Mouse (Mus musculus) c-Kit-positive CD71-positive TER-119-positive erythroid progenitor cells, embryonic 14.5 days (primary cell): Measurements from ENCODE around the gene Sco1.
A peak's percentile ranks its signal among the peaks of the same experiment; 100 is the strongest.
"Not testable (repeated sequence)": the region's sequence is repeated elsewhere in the genome, so short reads cannot be mapped to it uniquely, and the experiment has no call there.

Source experiments
- DNase-seq: peaks from one replicate; pipeline ENCODE4 v3.0.0-alpha.2; 2013; ENCODE audit warnings: low spot score

Gene Sco1

GRCm38 (mm10) chr11:67085489-67085888, 33.0 kb downstream of the Sco1 start:
- peak; percentile 69 for DNase-seq

DNA sequence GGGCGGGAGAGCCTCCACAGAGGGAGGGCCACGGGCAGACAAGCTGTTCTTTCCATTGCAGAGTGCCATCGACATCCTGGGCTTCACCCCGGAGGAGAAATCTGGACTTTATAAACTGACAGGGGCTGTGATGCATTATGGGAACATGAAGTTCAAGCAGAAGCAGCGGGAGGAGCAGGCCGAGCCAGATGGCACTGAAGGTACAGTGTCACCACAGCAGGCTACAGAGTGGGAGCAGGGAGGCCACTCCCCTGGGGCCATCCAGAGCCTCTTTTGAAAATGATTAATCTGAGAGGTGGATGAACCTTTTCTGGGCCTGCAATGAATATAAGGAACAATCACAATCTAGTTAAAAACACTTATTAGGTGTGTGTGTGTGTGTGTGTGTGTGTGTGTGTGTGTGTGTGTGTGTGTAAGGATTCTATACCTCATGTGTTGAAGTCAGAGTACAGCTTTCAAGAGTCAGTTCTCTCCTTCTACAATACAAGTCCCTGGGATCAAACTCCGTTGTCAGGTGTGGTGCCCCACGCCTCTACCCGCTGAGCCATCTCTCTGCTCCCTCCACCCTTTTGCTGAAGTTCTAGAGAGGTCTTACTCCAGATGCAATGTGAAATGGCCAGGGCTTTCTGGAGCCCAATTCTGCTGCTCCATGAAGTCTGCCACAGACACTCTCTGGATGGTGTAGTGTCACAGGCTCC, 34.1 kb downstream of the Sco1 start:
- no peak for DNase-seq

- DNase-seq = no peak
Measured at GRCm38 (mm10) chr11:67087225-67087624, 34.8 kb downstream of the Sco1 start.

GRCm38 (mm10) chr11:67092354-67092753, 39.9 kb downstream of the Sco1 start:
- not testable (repeated sequence) for DNase-seq

GRCm38 (mm10) chr11:67093201-67093600, 40.7 kb downstream of the Sco1 start:
- no peak for DNase-seq

DNA sequence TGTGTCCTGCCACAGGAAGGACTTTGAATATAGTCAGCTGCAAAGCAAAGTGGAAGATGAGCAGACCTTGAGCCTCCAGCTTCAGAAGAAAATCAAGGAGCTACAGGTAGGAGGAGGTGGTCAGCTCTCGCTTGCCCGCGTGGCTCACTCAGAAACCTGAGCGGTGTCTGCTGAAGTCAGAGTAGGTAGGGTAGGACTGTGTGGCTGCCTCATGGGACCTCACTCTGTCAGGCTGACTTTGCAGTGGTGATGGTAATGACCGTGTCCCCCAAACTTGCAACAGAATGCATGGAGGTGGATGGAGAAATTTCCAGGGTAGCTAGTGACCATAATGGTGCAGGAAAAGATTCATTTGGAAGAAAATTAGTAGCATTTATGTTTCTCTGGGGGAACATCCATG, 41.2 kb downstream of the Sco1 start:
- no peak for DNase-seq

- DNase-seq = no peak
Measured at GRCm38 (mm10) chr11:67094470-67094869, 42.0 kb downstream of the Sco1 start.

DNA sequence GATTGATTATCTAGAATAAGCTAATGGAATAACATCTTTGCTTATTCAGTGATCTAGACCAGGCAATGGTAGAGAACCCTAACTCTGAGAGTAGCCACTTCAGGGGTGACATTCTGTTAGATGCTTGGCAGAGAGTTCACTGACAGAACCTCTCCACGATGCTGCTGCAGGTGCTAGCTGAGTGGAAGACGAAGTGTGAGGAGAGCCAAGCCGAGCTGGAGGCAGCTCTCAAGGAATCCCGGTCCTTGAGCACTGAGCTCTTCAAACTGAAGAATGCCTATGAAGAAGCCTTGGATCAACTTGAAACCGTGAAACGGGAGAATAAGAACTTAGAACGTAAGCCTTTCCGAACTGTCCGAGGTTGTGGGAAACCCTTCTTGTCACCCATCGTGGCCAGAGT, 45.2 kb downstream of the Sco1 start:
- no peak for DNase-seq

DNA sequence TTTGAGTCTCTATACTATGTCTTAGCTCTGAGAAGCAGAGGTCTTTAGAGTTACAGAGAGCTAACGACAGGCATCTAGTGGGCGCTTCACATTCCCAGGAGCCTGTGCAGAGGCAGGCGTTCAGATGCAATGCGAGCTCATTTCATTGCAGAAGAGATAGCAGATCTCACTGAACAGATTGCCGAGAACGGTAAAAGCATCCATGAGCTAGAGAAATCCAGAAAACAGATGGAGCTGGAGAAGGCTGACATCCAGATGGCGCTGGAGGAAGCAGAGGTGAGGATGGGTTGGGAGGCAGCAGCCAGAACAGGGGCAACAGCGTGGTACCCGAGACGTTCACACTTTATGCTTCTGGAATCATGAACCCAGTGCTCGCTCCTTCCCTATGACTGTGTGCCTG, 46.0 kb downstream of the Sco1 start:
- DNase-seq = no peak

DNA sequence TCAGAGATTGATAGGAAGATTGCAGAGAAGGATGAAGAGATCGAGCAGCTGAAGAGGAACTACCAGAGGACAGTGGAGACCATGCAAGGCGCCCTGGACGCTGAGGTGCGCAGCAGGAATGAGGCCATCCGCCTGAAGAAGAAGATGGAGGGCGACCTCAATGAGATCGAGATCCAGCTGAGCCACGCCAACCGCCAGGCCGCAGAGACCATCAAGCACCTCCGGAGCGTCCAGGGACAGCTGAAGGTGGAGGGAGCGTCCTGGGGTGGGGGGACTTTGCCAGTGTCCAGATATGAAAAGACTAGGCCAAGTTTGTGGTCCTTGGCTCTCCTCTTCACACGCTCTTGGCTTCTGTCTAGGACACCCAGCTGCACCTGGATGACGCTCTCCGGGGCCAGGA, 46.8 kb downstream of the Sco1 start:
- no peak for DNase-seq

- peak; percentile 23 for DNase-seq
Measured at GRCm38 (mm10) chr11:67100169-67100568, 47.7 kb downstream of the Sco1 start.

DNA sequence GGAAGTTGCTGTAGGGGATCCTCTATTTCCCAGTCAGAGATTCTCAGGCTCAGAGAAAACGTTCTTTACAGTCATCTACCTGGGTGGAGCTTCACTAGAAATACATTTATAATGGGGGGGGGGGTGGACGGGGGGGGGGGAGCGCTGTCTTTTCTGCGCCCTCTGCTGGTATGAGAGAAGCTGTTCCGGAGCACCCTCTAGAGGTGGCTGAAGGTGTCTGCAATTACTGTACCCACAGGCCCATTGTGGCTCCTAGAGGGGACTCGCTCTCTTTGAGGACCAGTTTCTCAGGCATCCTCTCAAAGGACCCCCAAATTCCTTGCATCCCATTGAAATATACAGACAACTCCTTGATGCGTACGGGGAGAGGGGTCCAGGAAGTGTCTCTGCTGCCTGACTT, 49.2 kb downstream of the Sco1 start:
- no peak for DNase-seq

DNA sequence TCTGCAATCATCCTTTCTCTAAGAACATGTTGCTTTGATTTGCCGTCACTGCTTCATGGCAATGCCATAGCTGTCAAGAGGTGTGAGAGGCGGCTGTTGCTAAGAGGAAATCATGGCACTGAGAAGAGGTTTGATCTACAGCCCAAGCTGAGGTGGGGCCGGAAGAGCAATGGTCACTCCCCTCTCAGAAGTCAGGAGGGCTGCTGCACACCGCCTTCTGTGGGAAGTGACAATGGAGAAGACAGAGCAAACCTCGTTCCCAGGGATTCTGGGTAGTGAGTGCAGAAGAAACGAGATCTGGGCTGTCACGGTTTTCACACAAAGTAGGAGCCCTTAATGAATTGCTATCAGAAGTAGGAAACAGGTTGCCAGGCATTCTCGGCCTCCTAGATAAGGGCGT, 50.8 kb downstream of the Sco1 start:
- DNase-seq = no peak

DNA sequence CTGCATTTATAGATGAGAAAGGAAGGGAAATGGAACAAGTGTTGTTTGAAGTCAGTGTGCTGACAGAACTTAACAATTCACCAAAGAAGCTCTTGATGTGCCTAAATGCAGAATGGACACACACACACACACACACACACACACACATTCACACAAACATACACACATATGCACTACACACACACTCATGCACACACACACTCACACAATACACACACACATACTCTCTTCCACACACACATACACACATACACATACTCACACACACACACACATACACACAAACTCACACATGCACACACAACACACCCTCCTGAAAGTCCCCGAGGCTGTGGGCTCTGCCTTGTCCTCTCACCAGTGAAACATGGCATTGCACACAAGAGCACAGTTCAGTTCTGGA, 51.8 kb downstream of the Sco1 start:
- DNase-seq = no peak

GRCm38 (mm10) chr11:67104714-67105113, 52.2 kb downstream of the Sco1 start:
- no peak for DNase-seq

GRCm38 (mm10) chr11:67105689-67106088, 53.2 kb downstream of the Sco1 start:
- DNase-seq = no peak

DNA sequence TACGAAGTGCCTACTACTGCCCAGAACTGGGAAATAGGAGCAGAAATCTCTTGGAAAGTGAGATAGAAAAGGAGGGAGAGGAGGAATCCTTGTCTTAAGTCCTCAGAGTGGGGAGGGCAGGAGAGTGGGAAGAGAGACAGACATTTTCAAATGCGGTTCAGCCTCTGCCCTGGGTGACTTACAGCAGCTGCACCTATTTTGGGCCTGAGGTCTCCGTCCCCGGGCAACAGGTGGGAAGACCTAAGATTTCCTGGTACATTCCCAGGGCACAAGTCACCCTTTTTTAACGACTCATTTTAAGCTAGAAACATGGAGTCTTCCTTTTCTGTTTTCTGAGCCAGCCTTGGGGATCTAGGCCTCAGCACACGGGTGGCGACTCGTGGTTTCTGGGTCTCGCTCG, 54.5 kb downstream of the Sco1 start:
- DNase-seq = no peak

DNA sequence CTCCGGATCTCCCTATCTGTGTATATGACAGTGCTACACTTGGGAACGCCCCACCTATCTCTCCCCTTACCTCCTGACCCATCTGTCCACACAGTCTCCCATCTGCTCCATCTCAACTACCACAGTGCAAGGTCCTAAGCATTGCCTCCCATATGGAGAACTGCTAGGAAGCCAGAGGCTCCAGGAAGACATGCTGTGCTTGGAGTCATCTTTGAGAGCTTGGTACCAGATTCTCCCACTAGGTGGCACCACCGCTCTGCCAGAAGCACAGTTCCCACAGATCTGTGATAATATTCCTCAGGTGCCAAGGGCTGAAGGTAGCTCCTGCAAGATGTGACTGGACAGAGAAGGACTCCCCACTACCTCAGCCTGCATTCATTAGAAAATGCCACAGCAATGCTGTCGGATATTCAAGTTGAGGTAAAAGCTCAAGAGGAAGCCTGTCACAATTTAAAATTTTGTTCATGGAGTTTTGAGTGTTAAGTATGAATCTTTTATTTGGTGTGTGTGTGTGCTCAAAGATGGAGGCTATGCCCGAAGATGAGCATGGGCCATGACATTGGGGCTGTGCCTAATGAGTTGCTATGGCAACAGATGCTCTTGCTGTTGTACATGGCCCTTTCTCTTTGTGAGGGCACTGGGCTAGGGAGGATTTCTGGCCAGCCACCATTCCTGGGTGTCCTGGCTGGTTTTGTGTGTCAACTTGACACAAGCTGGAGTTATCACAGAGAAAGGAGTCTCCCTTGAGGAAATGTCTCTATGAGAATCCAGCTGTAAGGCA, 57.9 kb downstream of the Sco1 start:
- peak; percentile 21 for DNase-seq

DNA sequence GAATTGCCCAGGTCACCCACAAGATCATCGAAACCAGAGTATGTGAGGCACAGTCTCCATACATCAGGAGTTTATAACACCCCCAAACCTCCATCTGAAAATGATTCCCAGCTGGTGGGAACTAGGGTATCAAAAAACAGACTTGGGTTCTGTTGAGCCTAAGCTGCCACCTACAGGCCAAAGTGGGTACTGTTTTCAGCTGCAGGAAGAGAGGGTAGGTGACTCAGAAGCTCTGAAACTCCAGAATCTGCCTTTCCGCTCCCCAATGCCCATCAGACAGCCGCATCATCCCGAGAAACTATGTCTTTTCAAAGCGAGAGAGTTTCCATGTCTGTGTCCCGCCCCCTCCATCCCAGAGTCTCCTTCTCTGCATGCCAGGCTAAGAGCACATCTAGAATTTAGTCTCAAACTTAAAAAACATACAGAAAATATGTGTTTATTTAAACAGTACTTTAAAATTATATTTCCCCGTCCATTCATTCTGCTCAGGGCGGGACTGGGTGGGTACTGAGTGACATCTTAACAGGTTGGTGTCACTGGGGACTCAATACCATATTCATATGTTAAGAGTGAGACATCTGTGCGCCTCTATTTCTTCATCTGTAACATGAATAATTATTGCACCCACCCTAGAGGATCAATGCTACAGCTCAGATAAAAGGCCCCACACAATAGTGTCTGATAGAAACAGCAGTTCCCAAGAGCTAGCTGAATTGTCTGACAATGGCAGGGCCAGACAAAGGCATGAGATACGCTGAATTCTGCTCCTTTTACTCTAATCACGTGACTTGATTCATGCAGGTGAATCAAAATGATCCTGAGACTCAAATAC, 59.8 kb downstream of the Sco1 start:
- DNase-seq = peak; percentile 46

DNA sequence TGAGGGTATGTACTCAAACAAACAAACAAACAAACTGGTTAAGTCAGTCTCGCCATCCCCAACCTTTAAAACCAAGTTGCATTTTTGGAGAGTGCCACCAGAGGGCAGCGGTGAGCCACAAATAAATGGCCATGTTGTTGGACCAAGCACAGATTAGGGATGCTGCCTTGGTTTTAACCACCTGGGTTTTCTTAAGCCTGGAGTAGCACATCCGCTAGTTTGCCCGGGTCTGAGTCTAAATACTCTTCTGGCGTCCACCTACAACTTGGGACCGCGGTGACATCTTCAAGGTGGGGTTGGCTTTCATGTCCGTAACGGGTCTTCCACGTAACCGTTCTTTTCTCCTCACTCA, 60.4 kb downstream of the Sco1 start:
- peak; percentile 58 for DNase-seq

DNA sequence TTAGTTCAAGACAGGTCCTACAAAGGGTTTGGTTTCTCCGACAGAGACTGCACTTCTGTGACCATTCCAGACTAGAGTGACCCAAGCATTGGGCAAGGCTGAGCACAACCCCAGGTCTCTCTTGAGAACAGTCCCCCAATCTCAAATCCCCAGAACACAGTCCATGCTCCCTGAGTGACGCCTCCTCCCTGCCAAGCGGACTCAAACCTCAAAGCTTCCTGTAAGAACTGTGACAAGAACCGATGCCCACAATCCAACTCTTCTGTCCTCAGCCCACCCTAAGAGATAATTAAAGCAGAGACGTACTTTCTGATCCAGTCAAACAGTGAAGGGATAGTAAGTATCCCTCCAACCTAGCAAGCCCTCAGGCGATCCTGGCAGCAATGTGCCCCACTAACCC, 60.9 kb downstream of the Sco1 start:
- DNase-seq = no peak

GRCm38 (mm10) chr11:67114261-67114660, 61.8 kb downstream of the Sco1 start:
- no peak for DNase-seq

DNA sequence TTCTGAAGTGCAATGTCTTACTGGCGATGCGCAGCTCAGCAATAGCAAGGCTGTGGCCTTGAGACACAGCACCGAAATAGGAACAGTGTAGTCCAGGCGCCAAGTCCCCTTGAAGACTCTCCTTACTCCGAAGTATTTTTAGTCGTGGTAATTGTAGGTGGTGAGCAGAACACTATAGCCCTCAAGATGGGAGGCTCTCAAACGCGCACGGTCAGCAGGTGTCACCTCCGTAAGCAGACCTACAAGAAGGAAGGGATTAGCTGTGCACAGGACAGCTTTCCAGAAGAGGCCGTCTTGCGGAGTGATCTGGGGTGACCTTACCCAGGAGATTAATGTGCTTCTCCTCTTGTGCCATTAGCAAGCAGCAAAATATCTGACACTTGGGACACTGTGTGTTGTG, 62.4 kb downstream of the Sco1 start:
- DNase-seq = no peak
